Mouse (Mus musculus) bone marrow, adult 2 months (tissue): ENCODE results near the gene Rcan1. TPM values are rescaled to one million over a fixed set of nuclear protein-coding genes. Genes with fewer than 3 reads are reported as not detected.

Experiments used
- H3K27ac ChIP-seq: fragments of 200-500 bp; 2 replicates; pipeline ENCODE4 v1.5.1; 2012; ENCODE audit warnings: low read depth, mild to moderate bottlenecking, control low read depth, inconsistent platforms, low read length; ENCODE audit not compliant: control insufficient read depth, poor library complexity, insufficient read depth
- H3K4me1 ChIP-seq: fragments of 200-500 bp; 2 replicates; pipeline ENCODE4 v1.6.1; 2011; ENCODE audit warnings: low read length; ENCODE audit not compliant: control insufficient read depth, insufficient read depth
- H3K4me3 ChIP-seq: fragments of 200-500 bp; replicated peaks from 2 replicates; pipeline ENCODE3; 2011; ENCODE audit warnings: mild to moderate bottlenecking, low read depth, low read length, control low read depth; ENCODE audit not compliant: control insufficient read depth
- CTCF ChIP-seq: fragments of 200-500 bp; IDR thresholded peaks from 2 replicates; pipeline ENCODE4 v1.5.1; 2011; ENCODE audit warnings: low read length, control low read depth; ENCODE audit not compliant: control insufficient read depth, insufficient read depth
- POLR2A ChIP-seq: fragments of 200-500 bp; IDR thresholded peaks from 2 replicates; pipeline ENCODE4 v1.6.1; 2011; ENCODE audit warnings: low read depth, mild to moderate bottlenecking, control low read depth, low read length, borderline replicate concordance; ENCODE audit not compliant: control insufficient read depth
- WGBS: fragments of 180-500 bp; shearing (Covaris S2); methylation state at CpG from one replicate; pipeline ENCODE4 v1.1.7; 2018; 5-methylcytosine and 5-hydroxymethylcytosine counted together
- polyA plus RNA-seq: library from polyadenylated mRNA; stranded (reverse); fragments of >200 nt; gene quantifications from 2 replicates; pipeline ENCODE4 v1.2.4, GENCODE M21; 2011; ENCODE audit warnings: low replicate concordance; ENCODE audit not compliant: missing spikeins, insufficient read depth, insufficient read length

Rcan1 gene
- polyA plus RNA-seq, 1 experiment: 9.5 TPM

DNA sequence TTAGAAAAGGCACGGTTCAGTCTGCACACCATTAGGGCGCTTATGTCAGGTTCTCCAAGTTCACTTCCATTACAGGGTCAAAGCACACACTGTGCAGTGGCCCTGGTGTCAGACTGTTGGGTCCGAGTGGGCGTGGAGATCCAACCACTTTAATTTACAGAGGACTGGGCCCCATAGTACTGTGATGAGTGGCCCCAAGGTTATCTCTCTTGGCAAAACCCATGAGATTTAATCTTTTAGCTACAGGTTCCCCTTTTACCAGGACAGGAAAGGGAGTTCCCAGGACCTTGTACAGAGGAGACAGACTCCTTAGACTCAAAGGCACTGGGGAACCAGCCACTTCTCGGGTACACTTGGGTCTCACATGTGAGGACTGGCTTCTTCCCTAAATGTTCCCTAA is 115.3 kb downstream of the Rcan1 start:
- TF ChIP-seq CTCF: no peak
- no peak for TF ChIP-seq POLR2A
- WGBS: 38% methylated on average over 5 of the region's 5 CpGs
- no peak overlapping the region for H3K4me3 ChIP-seq
- H3K4me1 ChIP-seq: no peaks in the 10 kb centered on the region; the same call in 1 of the 2 replicates
- no peak overlapping the region for H3K27ac ChIP-seq

DNA sequence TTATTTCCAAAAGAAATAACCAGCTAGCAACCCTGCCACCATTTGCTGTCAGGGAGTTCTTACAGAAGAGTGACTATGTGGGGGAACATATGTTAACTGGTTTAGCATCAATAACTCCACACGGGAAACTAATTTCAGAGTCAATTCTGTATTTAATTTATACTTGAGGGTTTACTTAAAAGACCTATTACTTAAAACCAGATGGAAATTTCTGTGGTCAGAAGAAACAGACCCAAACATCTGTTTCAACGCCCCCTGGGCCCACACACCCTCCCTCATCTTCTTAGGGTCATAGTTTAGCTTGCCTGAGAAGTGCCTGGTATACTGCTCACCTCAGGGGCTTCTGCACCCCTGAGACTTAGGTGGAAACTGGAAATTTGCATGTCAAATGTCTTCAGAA is 116.8 kb downstream of the Rcan1 start:
- no peaks in the 10 kb centered on the region; the same call in 1 of the 2 replicates for H3K4me1 ChIP-seq
- no peak overlapping the region for H3K27ac ChIP-seq
- TF ChIP-seq POLR2A (no peak), CTCF (no peak)
- 59% methylated on average over 2 of the region's 2 CpGs for WGBS
- no peak overlapping the region for H3K4me3 ChIP-seq

DNA sequence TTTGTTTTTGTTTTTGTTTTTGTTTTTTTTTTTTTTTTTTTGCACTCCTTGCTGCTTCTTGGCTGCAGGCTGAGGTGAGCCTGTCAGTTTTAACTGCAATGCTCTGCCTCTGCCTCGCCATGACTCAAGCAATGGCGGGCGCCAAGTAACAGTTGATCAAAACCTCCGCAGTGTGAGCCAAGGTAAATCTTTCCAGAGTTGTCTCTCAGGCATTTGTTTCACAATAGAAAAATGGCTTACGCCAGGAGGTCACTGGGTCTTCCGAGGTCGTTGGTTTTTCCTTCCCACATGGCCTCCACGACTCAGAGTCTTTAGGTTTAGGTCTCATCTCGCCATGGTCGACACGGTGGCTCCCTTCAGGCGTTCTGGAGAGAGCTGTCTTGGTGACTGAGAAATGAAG is 117.4 kb downstream of the Rcan1 start:
- TF ChIP-seq POLR2A: no peak
- TF ChIP-seq CTCF: no peak
- Histone ChIP-seq H3K27ac (no peak overlapping the region), H3K4me3 (no peak overlapping the region), H3K4me1 (no peaks in the 10 kb centered on the region)
- 83% methylated on average over 12 of the region's 12 CpGs for WGBS

DNA sequence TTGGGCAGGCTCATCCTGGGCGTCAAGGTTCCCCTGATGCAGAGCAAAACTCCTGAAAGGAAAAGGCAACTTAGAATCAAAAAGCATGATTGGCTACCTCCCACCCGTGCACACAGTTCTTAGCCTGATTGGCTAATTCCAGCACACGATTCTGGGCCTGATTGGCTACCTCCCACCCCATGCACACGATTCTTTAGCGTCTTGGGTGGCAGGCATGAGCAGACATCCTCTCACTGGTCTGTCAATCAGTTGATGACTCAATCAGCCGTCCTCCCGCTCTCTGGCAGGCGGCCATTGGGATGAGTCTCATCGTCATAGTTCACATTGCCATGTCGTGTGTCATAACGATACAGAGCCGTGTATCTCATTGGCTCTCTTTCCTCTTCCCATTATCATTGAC is 121.7 kb downstream of the Rcan1 start:
- Histone ChIP-seq H3K4me3 (no peak overlapping the region), H3K4me1 (no peaks in the 10 kb centered on the region), H3K27ac (no peak overlapping the region)
- 76% methylated on average over 12 of the region's 12 CpGs for WGBS
- TF ChIP-seq POLR2A (no peak), CTCF (no peak)

DNA sequence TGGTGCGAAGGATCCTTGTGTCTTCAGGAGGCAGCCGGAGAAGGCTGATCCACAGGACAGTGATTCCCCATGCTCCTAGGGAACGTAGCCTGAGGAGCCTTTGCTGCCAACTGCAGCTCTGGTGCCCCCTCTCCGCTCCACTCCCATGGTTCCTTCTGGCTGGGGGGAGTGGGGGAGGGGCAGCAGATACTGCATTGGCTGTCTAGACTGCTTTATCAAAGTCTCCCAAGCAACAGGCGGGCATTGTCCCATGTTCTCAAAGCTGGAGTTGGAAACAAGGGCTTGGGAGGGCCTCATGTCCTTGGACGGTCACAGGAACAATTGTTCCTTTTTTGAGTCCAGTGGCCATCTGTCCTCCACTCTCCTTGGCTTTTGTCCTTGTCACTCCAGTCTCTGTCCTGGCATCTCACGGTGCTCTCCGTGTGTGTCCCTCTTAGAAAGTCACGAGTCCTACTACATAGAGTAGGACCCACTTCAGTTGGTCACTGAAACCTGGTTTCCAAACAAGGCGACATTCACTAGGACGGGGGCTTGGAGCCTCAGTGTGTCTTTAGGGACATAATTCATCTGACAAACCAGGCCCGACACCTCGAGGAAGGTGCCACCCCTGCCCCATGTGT is 124.3 kb downstream of the Rcan1 start:
- TF ChIP-seq CTCF (no peak), POLR2A (no peak)
- H3K4me1 ChIP-seq: no peaks in the 10 kb centered on the region
- 79% methylated on average over 13 of the region's 13 CpGs for WGBS
- H3K4me3 ChIP-seq: no peak overlapping the region
- no peak overlapping the region for H3K27ac ChIP-seq

DNA sequence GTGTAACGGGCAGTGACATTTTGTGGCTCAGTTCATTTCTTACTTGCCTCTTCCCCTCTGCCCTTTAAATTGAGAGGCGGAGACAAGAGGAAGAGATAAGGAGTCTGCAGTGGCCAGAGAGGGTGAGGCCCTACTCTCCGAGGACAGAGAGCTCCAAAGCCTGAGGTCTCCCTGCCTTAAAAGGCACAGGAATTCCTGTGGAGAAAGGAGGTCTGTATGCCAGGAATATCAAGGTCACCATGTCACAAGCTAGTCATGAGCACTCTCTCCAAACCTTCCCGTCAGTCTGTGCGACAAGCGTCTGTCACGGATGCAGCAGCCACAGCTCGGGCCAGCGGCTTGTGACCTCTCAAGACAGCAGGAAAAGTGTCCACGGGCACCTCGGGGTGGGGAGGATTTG is 125.5 kb downstream of the Rcan1 start:
- Histone ChIP-seq H3K27ac (no peak overlapping the region), H3K4me3 (no peak overlapping the region), H3K4me1 (no peaks in the 10 kb centered on the region)
- WGBS: 61% methylated on average over 11 of the region's 11 CpGs
- no peak for TF ChIP-seq POLR2A
- no peak for TF ChIP-seq CTCF

Other genes with a start within 250 kb of the Rcan1 start
- 0.59 TPM in 1 of 2 replicates, not detected in the other for gene Kcne2, start 178.5 kb downstream of the Rcan1 start, polyA plus RNA-seq
- gene Smim11, start 169.6 kb downstream of the Rcan1 start, polyA plus RNA-seq: 42.2 and 64.0 TPM in 2 replicates
- not detected in 2 replicates for gene Fam243, start 149.4 kb downstream of the Rcan1 start, polyA plus RNA-seq
- gene Kcne1, start 111.4 kb downstream of the Rcan1 start, polyA plus RNA-seq: not detected in 2 replicates
- not detected in 2 replicates for gene Clic6, start 14.9 kb upstream of the Rcan1 start, polyA plus RNA-seq